Mouse (Mus musculus) urinary bladder, postnatal 14 days (tissue): ENCODE measurements around the gene Iqcn.

Source experiments
- DNase-seq: peaks from one replicate; pipeline ENCODE4 v3.0.0; 2021; ENCODE audit warnings: low spot score

Gene Iqcn

DNA sequence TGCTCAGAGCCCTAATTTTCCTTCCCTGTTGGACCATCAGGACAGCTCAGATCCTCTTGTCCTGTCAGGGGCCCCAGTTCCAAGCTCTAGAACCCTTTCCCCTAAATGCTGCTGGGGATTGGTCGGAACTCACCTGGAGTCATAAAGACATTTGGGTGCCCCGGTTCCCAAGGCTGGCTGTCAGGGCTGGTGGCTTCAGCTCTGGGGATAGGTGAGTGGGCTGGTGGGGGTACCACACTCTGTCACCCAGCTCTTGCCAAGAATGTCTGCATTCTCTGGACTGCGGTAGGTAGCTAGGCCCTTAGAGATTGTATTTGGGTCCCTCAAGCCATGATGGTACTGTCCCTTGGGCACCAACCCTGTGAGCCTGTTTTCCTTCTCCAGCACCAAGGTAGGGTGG is at the start of gene Iqcn:
Iqcn (plus strand) TSS at position 171 of the 400 bp plus-strand sequence.
- no peak for DNase-seq

DNA sequence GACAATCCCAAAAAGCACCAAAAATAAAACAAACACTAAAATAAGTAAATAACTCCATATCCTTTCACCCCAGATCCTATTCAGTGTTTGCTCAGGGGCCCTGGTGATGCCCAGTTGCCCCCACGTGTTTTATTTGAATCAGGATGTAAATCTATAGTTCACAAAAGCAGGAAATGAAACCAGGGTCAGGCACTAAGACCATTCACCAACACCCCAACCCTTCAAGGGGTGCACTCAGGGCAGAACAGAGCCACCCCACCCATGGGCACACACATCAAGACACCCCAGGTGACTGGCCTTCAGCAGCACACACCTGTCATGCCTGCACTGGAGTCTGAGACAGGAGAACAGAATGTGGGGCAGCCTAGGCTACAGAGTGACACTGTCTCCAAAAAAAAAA is 49.1 kb upstream of the Iqcn start:
- no peak for DNase-seq

DNA sequence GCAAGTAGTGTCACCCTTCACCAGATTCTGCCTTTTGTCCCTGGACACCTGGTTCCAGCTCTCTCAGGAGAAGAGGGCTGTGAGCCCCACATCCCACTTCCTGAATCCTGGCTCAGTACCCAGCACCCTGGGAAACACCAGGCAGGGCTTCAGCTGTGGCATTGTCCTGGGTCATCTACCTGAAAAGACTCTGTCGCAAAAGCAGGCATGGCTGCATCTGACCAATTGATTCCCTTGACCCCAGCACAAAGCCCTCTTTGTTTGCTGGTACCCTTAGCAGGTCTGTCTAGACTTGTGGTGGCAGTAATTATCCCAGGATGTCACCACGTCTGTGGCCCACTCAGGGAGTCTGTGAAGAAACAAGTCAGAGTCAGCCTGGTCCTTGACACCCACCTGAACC is 47.8 kb upstream of the Iqcn start:
- DNase-seq, result no peak

DNA sequence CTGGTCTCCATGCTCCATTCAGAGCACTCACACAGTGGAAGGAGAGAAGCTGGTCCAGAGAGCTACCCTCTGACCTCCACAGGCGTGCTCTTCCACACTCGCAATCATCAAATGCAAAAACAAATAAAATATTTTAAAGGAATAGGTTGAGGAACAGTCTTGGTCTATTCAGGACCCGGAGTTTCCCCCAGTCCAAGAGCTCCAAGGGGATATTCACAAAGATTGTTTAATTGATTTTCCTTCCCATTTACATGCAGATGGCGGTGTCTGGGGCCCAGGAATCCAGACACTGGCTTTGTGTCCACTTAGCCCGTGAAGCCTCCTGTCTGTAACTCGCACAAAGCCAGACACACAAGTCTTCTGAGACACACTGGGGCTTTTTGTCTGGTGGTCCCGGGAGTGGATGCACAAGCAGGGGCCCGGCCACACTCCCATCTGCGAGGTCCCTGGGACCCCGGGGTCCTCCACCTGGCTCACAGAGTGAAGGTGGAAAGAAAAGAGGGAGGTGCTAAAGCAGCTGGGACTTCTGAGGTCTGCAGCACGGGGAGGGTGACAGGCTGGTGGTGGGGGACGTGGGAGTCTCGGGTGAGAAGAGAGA is 47.0 kb upstream of the Iqcn start:
- DNase-seq, result no peak

DNA sequence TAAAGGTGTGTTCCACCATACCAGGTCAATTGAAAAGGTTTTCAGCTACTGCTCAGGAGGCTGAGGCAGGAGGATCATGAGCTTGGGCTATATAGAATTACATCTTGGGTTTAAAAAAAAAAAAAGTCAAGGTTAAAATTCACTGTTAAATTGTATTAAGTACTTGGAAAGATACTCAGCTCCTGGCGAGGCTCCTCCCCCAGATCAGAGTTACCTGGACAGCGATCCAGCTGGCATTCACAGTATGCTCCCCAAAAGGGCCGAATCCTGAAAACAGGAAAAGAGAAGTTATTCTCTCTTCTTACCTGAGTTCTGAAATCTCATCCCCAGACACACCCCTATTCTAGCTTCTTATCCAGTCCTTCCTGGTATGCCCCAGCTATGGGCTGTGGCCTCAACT is 46.0 kb upstream of the Iqcn start:
- DNase-seq, result no peak

DNA sequence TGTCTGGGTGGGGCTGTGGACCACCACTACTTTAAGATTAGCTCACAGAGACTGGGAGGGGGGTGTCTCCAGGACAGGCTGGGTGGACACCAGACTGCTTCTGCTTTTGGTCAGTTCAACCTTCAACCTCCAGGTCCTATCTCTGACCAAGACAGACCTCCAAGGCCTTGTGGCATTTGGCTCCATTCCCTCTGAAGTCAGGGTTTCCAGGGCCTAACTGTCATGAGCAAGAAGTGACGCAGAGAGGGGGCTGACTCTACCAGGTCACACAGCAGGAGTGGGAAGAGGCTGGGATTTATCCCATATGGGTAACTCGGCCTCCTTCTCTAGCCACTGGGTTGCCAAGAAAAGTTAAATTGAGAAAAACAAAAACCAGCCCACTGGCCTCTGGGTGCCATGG is 45.5 kb upstream of the Iqcn start:
- DNase-seq, result no peak

DNA sequence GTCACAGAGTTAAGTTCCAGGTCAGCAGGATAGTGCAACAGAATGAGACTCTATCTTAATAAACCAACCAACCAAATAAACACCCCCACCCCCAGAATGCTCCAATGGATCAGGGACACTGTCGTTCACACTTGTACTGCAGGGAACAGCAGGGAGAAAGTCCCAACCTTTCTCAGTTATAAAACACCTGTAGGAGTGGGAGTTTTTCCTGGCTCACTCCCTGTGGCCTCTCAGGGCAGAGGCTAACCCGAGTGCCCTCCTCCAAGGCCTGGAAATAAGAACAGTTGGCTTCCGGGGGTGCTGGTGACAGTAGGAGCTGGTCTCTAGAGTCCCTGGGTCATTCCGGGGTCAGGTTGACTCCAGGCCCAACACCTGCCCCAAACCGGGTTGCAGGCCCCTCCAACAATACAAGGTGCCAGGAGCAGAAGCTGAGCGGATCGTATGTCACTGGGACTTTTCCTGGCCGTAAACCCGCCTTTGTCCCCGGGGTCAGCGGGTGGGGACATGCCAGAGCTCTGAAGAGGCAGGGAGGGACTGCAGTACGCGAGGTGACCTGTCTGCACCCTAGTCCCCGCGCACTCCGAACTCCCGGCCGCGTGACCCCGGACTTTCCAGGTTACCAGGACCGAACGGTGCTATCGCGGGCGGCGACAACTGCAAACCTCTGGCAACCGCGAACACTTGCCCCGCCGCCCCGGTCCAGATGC is 44.2 kb upstream of the Iqcn start:
- DNase-seq, result no peak

DNA sequence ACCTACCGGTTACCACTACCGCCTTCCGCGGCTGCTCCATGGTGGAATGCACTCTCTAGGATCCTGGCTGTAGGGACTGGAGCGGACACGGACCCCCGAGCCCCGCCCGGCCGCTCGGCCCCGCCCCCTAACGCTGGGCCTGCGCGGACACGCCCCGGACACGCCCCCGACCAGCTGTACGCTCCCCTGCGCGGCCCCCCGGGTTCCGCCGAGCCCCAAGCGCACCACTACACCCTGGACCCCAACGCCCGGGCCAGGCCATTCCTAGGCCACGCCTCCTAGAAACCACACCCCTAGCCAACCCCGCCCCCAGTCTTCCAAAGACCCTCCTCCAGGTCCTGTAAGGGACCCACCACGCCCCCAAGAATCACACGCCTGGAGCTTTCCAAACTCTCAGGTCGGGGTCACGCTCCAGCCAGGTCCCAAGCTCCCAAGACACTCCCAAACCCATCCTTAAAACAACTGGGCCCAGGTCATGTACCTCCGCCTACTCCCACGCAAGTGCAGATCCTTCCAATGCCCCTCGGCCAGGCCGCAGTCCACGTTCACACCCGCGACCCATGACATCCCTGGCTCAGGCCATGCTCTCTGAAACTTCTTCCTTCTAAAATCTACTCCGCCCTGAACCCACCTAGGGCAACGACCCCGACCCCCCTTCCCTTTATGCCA is 43.5 kb upstream of the Iqcn start:
- peak; percentile 93 for DNase-seq

DNA sequence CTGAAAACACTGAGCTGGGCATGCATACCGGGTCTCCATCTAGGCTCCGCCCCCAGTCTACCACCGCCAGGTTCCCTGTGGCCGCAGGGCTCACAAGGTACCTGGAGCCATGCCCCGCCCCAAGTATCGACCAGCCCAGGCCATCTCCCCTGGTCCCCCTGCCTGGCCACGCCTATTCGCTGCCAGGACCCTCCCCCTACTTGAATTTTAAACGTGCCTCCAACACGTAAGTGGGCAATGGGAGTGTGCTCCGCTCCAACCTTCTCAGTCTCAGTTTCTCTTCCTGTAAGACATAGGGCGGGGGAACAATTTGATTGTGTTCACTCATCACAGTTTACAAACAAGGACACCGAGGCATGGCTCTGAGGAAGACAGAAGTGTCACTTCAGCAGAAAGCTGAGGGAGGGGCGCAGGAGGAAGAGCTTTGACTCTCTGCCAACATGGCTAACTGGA is 43.0 kb upstream of the Iqcn start, which contains the start of gene Pgpep1:
Pgpep1 (minus strand) TSS at position 116 of the 453 bp plus-strand sequence.
- DNase-seq, result no peak

DNA sequence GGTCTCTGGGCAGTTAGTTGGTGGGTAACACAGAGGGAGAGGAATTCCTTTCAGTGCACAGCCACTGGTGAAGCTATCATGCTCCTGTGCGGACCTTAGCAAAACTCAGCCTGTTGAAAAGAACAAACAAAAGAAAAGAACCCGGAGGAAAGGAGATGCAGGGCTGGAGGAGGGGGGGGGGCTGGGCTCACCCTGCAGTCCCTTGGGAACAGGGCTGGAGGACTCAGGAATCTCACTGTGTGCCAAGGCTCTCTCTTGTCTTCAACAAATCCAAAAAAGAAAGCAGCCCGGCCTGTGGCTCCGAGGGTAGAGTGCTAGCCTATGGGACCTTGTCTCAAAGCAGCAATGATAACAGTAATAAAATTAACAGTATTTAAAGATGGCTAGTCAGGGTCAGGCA is 39.6 kb upstream of the Iqcn start:
- DNase-seq, result no peak

DNA sequence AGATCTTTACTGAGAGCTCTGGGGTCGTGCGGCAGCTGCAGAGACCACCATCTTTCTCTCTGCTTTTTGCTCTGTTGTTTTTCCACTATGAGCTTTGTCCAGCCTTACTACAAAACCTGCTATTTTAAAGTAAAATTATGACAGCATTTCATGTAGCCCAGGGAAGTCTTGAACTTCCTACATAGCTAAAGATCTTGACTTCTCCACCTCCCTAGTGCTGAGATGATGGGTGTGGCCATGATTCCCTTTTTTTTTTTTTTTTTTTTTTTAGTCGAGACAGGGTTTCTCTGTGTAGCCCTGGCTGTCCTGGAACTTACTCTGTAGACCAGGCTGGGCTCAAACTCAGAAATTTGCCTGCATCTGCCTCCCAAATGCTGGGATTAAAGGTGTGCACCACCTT is 38.6 kb upstream of the Iqcn start:
- DNase-seq, result no peak

DNA sequence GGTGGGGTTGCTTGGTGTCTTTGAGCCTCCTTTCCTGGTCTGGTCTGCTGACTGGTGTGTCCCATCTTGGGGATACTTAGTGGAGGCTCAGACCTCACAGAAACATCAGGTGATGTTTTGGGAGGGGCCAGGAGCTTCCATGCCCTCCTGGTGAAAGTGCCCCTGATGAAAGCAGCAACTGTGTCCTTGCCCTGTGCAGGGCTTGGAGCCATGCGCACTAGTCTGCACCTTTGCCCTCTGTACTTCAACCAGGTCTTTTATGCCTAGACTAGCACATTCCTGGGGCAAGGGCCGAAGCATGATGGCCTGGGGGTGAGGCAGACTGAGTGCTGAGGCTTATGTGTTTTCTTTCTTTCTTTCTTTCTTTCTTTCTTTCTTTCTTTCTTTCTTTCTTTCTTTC is 37.7 kb upstream of the Iqcn start:
- DNase-seq, result no peak

DNA sequence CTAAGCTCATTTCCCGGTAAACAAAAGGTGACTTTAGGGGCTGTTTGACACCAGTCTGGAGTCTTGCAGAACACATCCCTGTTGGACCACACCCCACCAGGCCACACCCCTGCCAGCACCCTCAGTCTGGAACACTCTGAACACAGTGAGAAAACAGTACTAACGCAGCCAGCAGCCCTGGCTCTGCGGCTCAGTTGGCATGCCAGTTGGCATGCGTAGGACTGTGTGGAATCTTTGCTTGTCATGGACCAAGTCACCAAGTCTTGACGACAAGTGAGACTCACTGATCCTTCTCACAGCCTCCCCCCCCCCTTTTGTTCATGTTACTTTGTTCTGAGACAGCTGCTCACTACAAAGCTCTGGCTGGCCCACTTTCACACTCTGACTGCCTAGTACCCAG is 36.2 kb upstream of the Iqcn start:
- peak; percentile 52 for DNase-seq

DNA sequence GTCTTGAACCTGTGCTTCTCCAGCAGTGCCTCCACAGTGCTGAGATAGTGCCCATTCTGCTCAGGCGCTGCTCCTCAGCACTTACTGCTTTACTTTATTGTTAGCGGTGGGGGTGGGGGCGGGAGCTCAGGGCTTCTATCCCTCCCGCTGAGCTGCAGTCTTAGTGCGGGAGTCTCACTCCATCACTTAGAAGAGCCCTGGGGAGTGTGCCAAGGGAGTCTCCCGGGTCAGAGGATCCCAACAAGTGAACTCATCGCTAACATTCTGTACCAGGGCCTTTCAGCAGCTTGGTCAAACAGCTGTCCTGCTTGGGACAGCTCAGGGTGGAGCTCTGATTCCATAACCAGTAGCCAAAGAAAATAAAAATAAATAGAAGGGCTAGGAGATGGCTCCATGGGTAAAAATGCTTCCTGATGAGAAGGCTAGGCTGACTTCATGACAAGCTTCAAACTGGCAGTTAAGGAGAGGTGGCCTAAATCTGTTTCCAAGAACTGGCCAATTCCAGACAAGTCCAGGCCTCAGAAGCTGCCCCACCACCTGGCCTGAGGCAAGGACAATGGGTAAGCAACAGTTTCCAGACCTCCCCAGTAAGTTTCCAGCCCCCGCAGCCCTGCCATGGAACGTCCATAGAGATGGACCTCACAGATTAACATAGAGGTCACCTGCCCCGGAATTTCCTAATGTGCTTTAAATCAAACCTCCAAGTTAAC is 31.5 kb upstream of the Iqcn start:
- DNase-seq, result peak; percentile 71

DNA sequence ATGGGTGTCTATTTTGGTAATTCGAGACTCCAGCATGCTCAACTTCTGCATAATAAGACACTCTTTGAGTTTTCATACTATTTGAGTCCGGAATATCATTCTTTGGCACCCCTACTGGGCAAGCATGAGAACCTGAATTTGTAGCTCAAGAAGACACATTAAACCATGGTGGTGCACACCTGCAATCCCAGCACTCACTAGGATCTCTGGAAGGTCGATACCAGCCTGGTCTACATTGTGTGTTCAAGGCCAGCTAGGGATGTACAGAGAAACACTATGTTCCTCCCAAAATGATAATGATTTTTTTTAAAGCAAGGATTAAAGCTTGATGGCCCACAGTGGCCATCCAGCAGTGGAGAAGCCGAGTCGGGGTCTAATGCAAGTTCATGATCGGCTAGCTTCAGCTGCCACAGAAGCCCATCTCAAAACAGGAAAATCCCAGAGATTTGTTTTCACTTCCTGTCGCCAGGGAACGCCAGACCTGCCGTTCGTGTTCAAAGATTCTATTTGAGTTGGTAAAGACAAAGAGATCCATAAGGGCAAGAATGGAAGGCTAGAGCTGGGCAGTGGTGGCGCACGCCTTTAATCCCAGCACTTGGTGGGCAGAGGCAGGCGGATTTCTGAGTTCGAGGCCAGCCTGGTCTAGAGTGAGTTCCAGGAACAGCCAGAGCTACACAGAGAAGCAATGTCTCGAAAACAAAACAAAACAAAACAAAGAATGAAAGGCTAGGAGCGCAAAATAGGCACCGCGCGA is 30.8 kb upstream of the Iqcn start:
- no peak for DNase-seq

DNA sequence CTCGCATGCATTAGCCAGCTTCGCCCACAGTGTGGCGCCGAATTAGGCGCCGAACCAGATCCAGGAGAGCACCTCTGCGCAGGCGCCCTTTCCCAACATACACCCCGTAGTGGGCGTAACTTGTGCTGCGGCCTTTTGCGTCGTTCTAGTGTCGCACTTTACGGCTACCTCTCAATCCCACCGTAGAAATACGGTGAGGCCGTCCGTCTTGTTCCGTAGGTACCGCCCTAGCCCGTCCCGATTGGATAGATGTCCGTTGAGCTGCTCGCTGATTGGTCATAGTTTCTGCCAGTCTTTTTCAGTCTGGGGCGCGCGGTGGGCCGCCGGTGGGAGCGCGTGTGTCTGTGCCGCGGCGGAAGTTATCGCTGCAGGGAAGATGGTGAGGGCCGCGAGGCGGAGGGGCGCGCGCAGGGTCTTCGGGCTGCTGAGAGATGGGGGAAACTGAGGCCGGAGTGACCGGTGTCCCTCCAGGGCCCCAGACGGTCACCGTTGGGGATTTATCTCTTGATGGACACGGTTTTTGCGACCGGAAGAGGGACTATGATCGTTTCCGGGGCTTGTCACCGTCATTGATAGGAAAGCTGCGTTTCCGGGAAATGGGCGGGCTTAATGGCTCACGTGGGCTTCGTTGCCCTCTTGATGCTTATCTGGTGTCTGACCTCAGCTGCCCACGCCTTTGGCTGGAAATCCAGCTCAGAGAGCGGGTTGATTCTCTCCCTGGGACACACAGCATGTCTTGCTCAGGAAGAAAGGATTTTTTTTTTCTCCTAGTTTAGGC is 30.0 kb upstream of the Iqcn start, which contains the start of gene Lsm4:
Lsm4 (plus strand) TSS at position 170 of the 778 bp plus-strand sequence.
- peak; percentile 95 for DNase-seq

DNA sequence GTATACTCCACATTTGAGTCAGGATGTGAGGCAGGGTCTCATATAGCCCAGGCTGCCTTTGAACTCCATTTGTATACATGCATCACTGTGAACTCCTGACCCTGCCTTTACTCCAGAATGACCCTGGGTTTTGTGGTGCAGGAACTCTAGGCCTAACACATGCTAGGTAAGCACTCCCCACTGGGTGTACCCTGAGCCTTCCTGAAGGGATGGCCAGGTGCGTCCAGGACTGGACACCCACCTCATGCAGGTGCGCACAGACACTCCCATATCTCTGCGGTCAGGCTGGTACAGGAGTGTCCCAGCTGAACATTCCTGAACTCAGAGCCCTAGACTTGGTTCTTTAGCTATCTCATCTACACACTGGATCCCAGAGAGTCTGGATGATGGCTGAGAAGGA is 29.1 kb upstream of the Iqcn start:
- DNase-seq, result no peak

DNA sequence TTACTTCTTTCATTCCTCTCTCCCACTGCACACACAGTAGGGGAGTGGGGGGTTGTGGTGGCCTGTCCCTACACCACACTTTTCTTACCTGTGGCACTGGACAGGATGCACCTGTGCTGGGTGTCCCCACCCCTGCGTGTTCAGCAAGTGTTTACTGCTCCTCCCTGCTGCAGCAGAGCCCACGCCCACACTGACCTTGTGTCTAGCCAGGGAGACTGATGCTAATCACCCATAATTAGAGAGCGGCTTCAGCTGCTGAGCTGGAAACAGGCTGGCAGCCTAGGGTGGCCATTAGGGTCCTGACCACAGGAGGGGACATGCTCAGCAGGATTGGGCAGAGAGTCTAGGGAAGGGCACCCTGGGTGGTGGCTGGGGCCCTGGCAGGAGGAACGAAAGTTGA is 28.5 kb upstream of the Iqcn start:
- no peak for DNase-seq

DNA sequence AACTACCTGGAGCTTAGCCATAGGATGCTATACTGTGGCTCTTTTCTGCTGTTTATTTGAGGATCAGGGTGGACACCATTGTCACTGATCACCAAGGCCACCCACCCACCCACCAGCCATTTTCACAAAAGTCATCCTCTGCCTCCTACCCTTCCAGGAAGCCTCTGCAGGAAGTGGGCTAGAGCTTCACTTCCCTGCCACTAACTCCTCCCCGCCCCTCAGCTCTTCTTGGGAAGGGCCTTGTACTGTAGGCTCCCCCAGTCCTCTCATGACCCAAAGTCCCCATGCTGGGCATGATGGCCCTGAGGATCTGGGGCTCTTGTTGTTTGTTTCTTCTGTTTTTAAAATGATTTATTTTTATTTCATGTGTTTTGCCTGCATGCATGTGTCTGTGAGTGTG is 27.9 kb upstream of the Iqcn start:
- no peak for DNase-seq

DNA sequence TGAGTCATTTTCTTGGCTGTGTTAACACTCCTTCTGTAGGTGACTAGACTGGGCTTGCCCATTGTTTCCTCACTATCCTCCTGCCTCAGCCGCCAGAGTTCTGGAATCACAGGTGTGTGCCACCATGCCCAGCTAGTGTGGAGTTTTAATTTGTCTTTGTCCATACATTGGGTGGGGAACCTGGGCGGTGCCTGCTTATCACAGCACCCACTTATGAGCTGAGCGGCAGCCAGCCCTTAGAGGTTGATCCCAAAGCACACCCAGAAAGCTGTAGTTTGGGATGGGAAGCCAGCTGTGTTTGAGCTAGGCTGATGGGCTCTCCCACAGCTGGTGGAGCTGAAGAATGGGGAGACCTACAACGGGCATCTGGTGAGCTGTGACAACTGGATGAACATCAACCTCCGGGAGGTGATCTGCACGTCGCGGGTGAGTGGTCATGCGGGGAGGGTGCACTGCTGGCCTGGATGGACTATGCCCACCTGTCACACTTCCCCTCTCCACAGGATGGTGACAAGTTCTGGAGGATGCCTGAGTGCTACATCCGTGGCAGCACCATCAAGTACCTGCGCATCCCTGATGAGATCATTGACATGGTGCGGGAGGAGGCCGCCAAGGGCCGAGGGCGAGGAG is 25.7 kb upstream of the Iqcn start:
- DNase-seq, result no peak

DNA sequence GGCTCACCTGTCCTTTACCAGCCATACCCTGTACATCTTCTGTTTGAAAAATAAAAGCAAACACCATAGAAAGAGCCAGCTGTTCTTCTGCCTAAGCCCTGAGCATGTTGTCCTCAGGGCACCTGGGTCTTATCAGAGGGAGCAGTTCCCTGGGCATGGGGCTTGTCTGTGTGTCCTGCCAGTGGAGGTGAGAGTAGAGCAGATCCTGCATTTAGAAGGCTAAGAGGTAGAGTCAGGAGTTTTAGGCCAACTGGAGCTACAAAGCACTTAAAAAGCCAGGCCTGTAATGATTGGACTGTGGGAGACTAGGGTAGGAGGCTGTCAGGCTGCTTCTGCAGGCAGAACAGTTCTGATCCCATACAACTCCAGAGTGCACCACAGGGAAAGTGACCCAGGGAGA is 24.6 kb upstream of the Iqcn start:
- no peak for DNase-seq
